Mouse (Mus musculus) CH12.LX (cell line): ENCODE data around the gene Slc39a9. TPM values are rescaled to one million over a fixed set of nuclear protein-coding genes. Genes with fewer than 3 reads are reported as not detected.

Experiments used
- DNase-seq: peaks from one replicate; pipeline ENCODE4 v3.0.0-alpha.2; 2013; ENCODE audit errors: extremely low read depth
- H3K27ac ChIP-seq: 2 replicates; pipeline ENCODE4 v1.5.1; 2012; ENCODE audit warnings: low read depth, mild to moderate bottlenecking, control low read depth, moderate library complexity; ENCODE audit not compliant: insufficient read depth
- H3K27me3 ChIP-seq: replicated peaks from 2 replicates; pipeline ENCODE3; 2012; ENCODE audit warnings: inconsistent platforms
- H3K36me3 ChIP-seq, 2 experiments: replicated peaks in 1 of 2; 2 replicates each; pipeline versions ENCODE3 to v1.6.1; 2012; ENCODE audit warnings: inconsistent platforms in 1 of 2, low read length in 1 of 2, mild to moderate bottlenecking in 1 of 2, mixed read lengths in 1 of 2, moderate library complexity in 1 of 2; ENCODE audit not compliant: control insufficient read depth in 1 of 2, insufficient read depth in 1 of 2
- H3K4me1 ChIP-seq, 2 experiments: 2 replicates each; pipeline ENCODE4 v1.6.1; 2012; ENCODE audit warnings: inconsistent platforms in 1 of 2, moderate library complexity in 1 of 2; ENCODE audit not compliant: insufficient read depth in 2 of 2, control insufficient read depth in 1 of 2
- H3K4me2 ChIP-seq: 2 replicates; pipeline ENCODE4 v1.6.1; 2012; ENCODE audit warnings: low read depth, mild to moderate bottlenecking, control low read depth; ENCODE audit not compliant: poor library complexity, insufficient read depth, severe bottlenecking
- H3K4me3 ChIP-seq, 3 experiments: fragments of 150-350 bp in 1 of 3; sonication (generic) in 1 of 3; replicated peaks in 1 of 3; 2 replicates each; pipeline versions ENCODE3 to v1.5.1; 2011 to 2012; ENCODE audit warnings: low read depth in 2 of 3, low read length in 2 of 3, mild to moderate bottlenecking in 2 of 3, moderate library complexity in 2 of 3, control low read depth in 1 of 3, improper control_type of control experiment in 1 of 3, inconsistent platforms in 1 of 3, mixed read lengths in 1 of 3; ENCODE audit not compliant: poor library complexity in 1 of 3
- H3K79me2 ChIP-seq: replicated peaks from 2 replicates; pipeline ENCODE4 v1.6.1; 2012; ENCODE audit warnings: mild to moderate bottlenecking, moderate library complexity; ENCODE audit not compliant: control insufficient read depth, poor library complexity, insufficient read depth, severe bottlenecking; ENCODE audit errors: extremely low read depth
- H3K9ac ChIP-seq: 2 replicates; pipeline ENCODE4 v1.6.1; 2012; ENCODE audit warnings: low read depth, mild to moderate bottlenecking, control low read depth, moderate library complexity; ENCODE audit not compliant: insufficient read depth
- H3K9me3 ChIP-seq: replicated peaks from 2 replicates; pipeline ENCODE3; 2012; ENCODE audit warnings: low read length, inconsistent platforms, mixed read lengths
- BHLHE40 ChIP-seq: IDR thresholded peaks from 2 replicates; pipeline ENCODE4 v1.6.1; 2011; ENCODE audit warnings: mild to moderate bottlenecking, low read depth, low read length, improper control_type of control experiment
- CHD1 ChIP-seq: IDR thresholded peaks from 2 replicates; pipeline ENCODE4 v1.6.1; 2012; ENCODE audit warnings: low read depth, low read length, improper control_type of control experiment, inconsistent platforms
- CTCF ChIP-seq, 2 experiments: IDR thresholded peaks in 1 of 2; conservative IDR thresholded peaks in 1 of 2; 2 replicates each; pipeline ENCODE4 v1.5.1; 2011 to 2012; ENCODE audit warnings: low read depth in 2 of 2, low read length in 2 of 2, improper control_type of control experiment in 1 of 2, inconsistent platforms in 1 of 2, mild to moderate bottlenecking in 1 of 2, moderate library complexity in 1 of 2
- ELF1 ChIP-seq: IDR thresholded peaks from 2 replicates; pipeline ENCODE4 v1.6.1; 2014; ENCODE audit warnings: low read depth, mild to moderate bottlenecking, inconsistent platforms, low read length, improper control_type of control experiment
- EP300 ChIP-seq: IDR thresholded peaks from 2 replicates; pipeline ENCODE4 v1.6.1; 2011; ENCODE audit warnings: low read length, improper control_type of control experiment
- ETS1 ChIP-seq: conservative IDR thresholded peaks from 2 replicates; pipeline ENCODE4 v1.6.1; 2012; ENCODE audit warnings: low read depth, mild to moderate bottlenecking, inconsistent platforms, low read length, improper control_type of control experiment, moderate library complexity
- HCFC1 ChIP-seq: IDR thresholded peaks from 2 replicates; pipeline ENCODE4 v1.6.1; 2012; ENCODE audit warnings: low read depth, mild to moderate bottlenecking, inconsistent platforms, low read length, improper control_type of control experiment
- JUN ChIP-seq: IDR thresholded peaks from 2 replicates; pipeline ENCODE4 v1.6.1; 2011; ENCODE audit warnings: low read depth, mild to moderate bottlenecking, low read length, improper control_type of control experiment, moderate library complexity; ENCODE audit not compliant: insufficient read depth
- JUND ChIP-seq: conservative IDR thresholded peaks from 2 replicates; pipeline ENCODE4 v1.6.1; 2011; ENCODE audit warnings: low read depth, low read length, improper control_type of control experiment
- KAT2A ChIP-seq: IDR thresholded peaks from 2 replicates; pipeline ENCODE4 v1.6.1; 2012; ENCODE audit warnings: low read length, improper control_type of control experiment, inconsistent platforms; ENCODE audit not compliant: insufficient replicate concordance
- MAFK ChIP-seq: IDR thresholded peaks from 2 replicates; pipeline ENCODE4 v1.6.1; 2011; ENCODE audit warnings: low read length, improper control_type of control experiment; ENCODE audit not compliant: insufficient replicate concordance
- MAX ChIP-seq: IDR thresholded peaks from 2 replicates; pipeline ENCODE4 v1.6.1; 2011; ENCODE audit warnings: low read length, improper control_type of control experiment
- MXI1 ChIP-seq: IDR thresholded peaks from 2 replicates; pipeline ENCODE4 v1.6.1; 2011; ENCODE audit warnings: mild to moderate bottlenecking, low read depth, low read length, improper control_type of control experiment
- MYC ChIP-seq: IDR thresholded peaks from 2 replicates; pipeline ENCODE4 v1.6.1; 2011; ENCODE audit warnings: low read depth, mild to moderate bottlenecking, improper control_type of control experiment, low read length
- NELFE ChIP-seq: IDR thresholded peaks from 2 replicates; pipeline ENCODE4 v1.6.1; 2011; ENCODE audit warnings: low read depth, low read length, improper control_type of control experiment
- PAX5 ChIP-seq: IDR thresholded peaks from 2 replicates; pipeline ENCODE4 v1.6.1; 2012; ENCODE audit warnings: low read length, inconsistent platforms, mixed read lengths
- POLR2A ChIP-seq: IDR thresholded peaks from 2 replicates; pipeline ENCODE4 v1.6.1; 2011; ENCODE audit warnings: low read depth, mild to moderate bottlenecking, improper control_type of control experiment, low read length
- POLR2AphosphoS2 ChIP-seq: IDR thresholded peaks from 2 replicates; pipeline ENCODE4 v1.6.1; 2011; ENCODE audit warnings: low read depth, low read length, improper control_type of control experiment
- RAD21 ChIP-seq: IDR thresholded peaks from 2 replicates; pipeline ENCODE4 v1.6.1; 2011; ENCODE audit warnings: low read depth, mild to moderate bottlenecking, low read length, improper control_type of control experiment, moderate library complexity
- SIN3A ChIP-seq: IDR thresholded peaks from 2 replicates; pipeline ENCODE4 v1.6.1; 2012; ENCODE audit warnings: low read length, improper control_type of control experiment, inconsistent platforms
- TBP ChIP-seq: conservative IDR thresholded peaks from 2 replicates; pipeline ENCODE4 v1.6.1; 2011; ENCODE audit warnings: low read depth, low read length, improper control_type of control experiment
- USF1 ChIP-seq: IDR thresholded peaks from 2 replicates; pipeline ENCODE4 v1.6.1; 2014; ENCODE audit warnings: low read depth, mild to moderate bottlenecking, inconsistent platforms, low read length, improper control_type of control experiment
- ZMIZ1 ChIP-seq: IDR thresholded peaks from 2 replicates; pipeline ENCODE4 v1.6.1; 2012; ENCODE audit warnings: low read depth, mild to moderate bottlenecking, inconsistent platforms, low read length, improper control_type of control experiment
- dilution Hi-C: fragments of 300-500 bp; cut with MboI; formaldehyde crosslinking; loops from 2 replicates; pipeline ENCODE4 v1.14.3; 2020; ENCODE audit warnings: low sequenced_read_pairs; ENCODE audit not compliant: extremely low pct_unique_long_range_greater_than_20kb, extremely low pct_ligation_motif_present
- in situ Hi-C: fragments of 300-500 bp; cut with MboI; formaldehyde crosslinking; loops from 3 replicates; pipeline ENCODE4 v1.14.3; 2019; ENCODE audit warnings: low sequenced_read_pairs, low pct_ligation_motif_present, low pct_unique_long_range_greater_than_20kb, mixed read lengths
- polyA plus RNA-seq: library from polyadenylated mRNA; unstranded; fragments of >175 nt; gene quantifications from 2 replicates; pipeline ENCODE4 v1.2.1, GENCODE M21; 2012; ENCODE audit warnings: low read depth; ENCODE audit not compliant: insufficient read length
- total RNA-seq, 2 experiments: library from RNA; depleted of rRNA; stranded (reverse); fragments of 300-350 nt in 1 of 2; fragments of >200 nt in 1 of 2; gene quantifications; 2 replicates each; pipeline ENCODE4 v1.2.3; 2012 to 2014

Gene Slc39a9
- total and polyA plus RNA-seq, 3 experiments = 8.0 to 17.1 (median 9.1) TPM

DNA sequence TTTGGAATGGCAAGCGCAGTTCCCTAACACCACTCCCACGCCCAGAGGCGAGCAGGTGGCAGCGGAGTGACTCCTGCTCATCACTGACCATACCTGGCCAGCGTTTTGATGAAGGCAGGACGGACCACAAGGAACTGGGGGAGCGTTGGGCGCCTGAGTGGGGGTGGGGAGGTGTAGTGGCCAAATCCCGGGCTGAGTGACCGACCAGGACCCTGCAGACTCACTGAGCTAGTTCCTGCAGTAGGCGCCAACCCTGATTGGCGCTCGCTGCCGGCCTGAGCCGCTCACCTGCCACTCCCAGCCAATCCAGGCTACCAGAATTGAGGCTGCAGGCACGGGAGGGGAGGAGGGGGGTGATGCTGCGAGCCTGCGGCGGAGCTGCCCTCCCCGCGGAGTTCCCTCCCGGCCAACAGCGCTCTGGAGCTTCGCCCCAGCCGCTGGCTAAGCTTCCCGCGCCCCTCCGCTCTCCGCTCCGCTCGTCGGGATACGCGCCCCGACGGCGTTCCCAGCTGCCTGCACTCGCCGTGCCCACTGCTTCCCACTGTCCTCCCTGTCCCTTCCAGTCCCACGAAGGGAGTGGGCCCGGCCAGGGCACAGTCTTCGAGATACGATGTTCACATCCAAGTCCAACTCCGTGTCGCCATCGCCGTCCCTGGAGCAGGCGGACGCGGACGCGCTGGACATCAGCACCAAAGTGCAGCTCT, 48.7 kb downstream of the Slc39a9 start, which contains the start of gene Plekhd1:
Gene Plekhd1, plus strand, starts transcription at position 323 of the 704 bp plus-strand sequence.
- H3K9me3 ChIP-seq = no peaks in the 10 kb centered on the region
- no peak within 1 kb of the TSS for H3K4me3 ChIP-seq
- H3K4me2 ChIP-seq = no peak within 1 kb of the TSS
- in situ Hi-C loops = no loop called here
- peaks cover 3 to 6% of the 10 kb centered on the region in 2 experiments; a peak in 1 of 4 replicates for H3K4me1 ChIP-seq
- dilution Hi-C loops = no loop called here
- no peak for DNase-seq
- TF ChIP-seq JUN = no peak
- TF ChIP-seq TBP = no peak
- TF ChIP-seq BHLHE40 = no peak
- TF ChIP-seq EP300 = no peak
- TF ChIP-seq SIN3A = no peak
- TF ChIP-seq POLR2AphosphoS2 = no peak
- TF ChIP-seq USF1 = no peak
- TF ChIP-seq POLR2A = no peak
- no peak for TF ChIP-seq NELFE
- no peak for TF ChIP-seq KAT2A
- no peak for TF ChIP-seq MYC
- no peak for TF ChIP-seq MAX
- peaks cover 22% of the 10 kb centered on the region for H3K27me3 ChIP-seq
- H3K36me3 ChIP-seq = no peaks in the 10 kb centered on the region
- H3K9ac ChIP-seq = no peak within 1 kb of the TSS
- H3K27ac ChIP-seq = no peak within 1 kb of the TSS
- no peaks in the 10 kb centered on the region for H3K79me2 ChIP-seq

- dilution Hi-C loops (no loop called here), in situ Hi-C loops (no loop called here)
- Histone ChIP-seq H3K9me3 (no peaks in the 10 kb centered on the region), H3K27me3 (peaks cover 22% of the 10 kb centered on the region), H3K36me3 (no peaks in the 10 kb centered on the region), H3K79me2 (no peaks in the 10 kb centered on the region), H3K4me3 (no peak overlapping the region)
- no peak for DNase-seq
- TF ChIP-seq POLR2AphosphoS2 = no peak
- no peak for TF ChIP-seq MXI1
- TF ChIP-seq CHD1 = no peak
- TF ChIP-seq HCFC1 = no peak
- no peak for TF ChIP-seq POLR2A
- no peak for TF ChIP-seq JUND
- TF ChIP-seq KAT2A = no peak
- TF ChIP-seq PAX5 = no peak
- no peak for TF ChIP-seq EP300
- TF ChIP-seq CTCF (conservative IDR thresholded peaks at IDR 0.05 in 1 of 2, IDR thresholded peaks at IDR 0.05 in 1 of 2; ENCODE audit: low read depth in 2 of 2, low read length in 2 of 2) = no peak
- no peak for TF ChIP-seq ETS1
- TF ChIP-seq ELF1 = no peak
- TF ChIP-seq MAFK = no peak
- TF ChIP-seq USF1 = no peak
- TF ChIP-seq RAD21 = no peak
- no peak for TF ChIP-seq BHLHE40
- TF ChIP-seq ZMIZ1 = no peak
- TF ChIP-seq, all 38 proteins: peak for 0
- Histone ChIP-seq H3K4me1 (no peaks in the 10 kb centered on the region), H3K4me2 (no peak overlapping the region), H3K9ac (no peak overlapping the region), H3K27ac (no peak overlapping the region)
Measured at GRCm38 (mm10) chr12:80693700-80694099, 50.0 kb downstream of the Slc39a9 start.
